Mouse (Mus musculus) hindlimb bud, embryonic 11.5 days (tissue): ENCODE data around the gene Helb.
"Not testable (repeated sequence)": the region's sequence is repeated elsewhere in the genome, so short reads cannot be mapped to it uniquely, and the experiment has no call there.

Experiments used
- DNase-seq: peaks from one replicate; pipeline ENCODE4 v3.0.0-alpha.2; 2012; ENCODE audit warnings: low read depth, low spot score; ENCODE audit errors: extremely low spot score

The Helb gene

GRCm38 (mm10) chr10:120112507-120113396 lies at the start of gene Helb:
Helb (minus strand) TSS chr10:120112987.
- peak; percentile 77 for DNase-seq

- no peak for DNase-seq
Measured at GRCm38 (mm10) chr10:120160533-120160932, 47.7 kb upstream of the Helb start.

DNA sequence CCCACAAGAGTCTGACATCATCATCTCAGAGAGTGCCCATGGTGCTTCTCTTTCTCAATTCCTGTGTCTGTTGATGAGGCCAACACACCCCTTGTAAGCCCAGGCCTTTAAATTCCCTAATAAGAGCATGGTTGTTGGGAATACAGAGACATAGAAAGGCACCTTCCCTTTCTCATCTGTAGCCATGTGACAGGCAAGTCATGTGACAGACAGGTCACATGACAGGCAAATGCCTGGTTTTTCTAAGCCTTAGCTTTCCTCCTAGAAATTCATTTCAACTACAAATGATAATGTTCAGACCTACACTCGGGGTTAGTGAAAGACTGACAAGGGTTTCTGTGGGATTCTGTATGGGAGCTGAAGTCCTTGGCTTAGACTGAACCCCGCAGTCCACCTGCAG lies 41.1 kb upstream of the Helb start:
- DNase-seq = no peak

DNA sequence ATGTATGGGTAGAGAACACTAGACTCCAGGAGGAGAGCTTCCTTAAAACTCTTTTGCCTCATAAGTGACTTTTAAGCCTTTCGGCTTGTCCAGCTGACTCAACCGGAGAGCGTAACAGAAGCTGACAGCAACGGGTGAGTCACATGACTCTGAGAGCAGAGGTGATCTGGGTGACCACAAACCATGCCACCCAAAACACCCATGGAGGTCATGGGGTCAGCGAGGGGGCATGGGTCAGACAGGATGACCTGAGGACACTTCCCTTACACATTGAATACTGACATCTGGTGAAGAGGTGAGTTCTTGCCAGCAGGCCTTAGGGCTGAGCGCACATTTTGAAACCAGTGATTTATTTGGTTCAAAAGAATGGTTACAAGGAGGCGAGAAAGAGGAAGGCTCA lies 38.9 kb upstream of the Helb start:
- DNase-seq = no peak

- no peak for DNase-seq
Measured at GRCm38 (mm10) chr10:120140916-120141516, 28.2 kb upstream of the Helb start.

DNA sequence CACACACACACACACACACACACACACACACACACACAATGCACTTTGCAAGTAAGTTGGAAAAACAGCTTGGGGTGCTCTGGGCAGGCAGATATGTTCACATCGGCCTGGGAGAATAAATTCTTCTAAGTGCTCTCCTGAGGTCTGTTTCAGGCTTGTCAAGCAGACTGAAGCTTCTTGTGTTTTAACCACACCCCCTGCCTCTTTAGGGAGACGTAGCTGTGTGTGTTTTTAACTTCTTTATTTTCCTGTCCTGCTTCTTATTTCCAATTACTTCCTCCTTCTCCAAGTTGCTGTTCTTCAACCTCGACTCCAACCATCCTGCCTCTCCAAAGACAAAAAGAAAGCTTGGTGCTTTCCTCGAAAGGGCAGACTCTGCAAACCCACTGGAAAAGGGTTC lies 27.4 kb upstream of the Helb start:
- no peak for DNase-seq

DNA sequence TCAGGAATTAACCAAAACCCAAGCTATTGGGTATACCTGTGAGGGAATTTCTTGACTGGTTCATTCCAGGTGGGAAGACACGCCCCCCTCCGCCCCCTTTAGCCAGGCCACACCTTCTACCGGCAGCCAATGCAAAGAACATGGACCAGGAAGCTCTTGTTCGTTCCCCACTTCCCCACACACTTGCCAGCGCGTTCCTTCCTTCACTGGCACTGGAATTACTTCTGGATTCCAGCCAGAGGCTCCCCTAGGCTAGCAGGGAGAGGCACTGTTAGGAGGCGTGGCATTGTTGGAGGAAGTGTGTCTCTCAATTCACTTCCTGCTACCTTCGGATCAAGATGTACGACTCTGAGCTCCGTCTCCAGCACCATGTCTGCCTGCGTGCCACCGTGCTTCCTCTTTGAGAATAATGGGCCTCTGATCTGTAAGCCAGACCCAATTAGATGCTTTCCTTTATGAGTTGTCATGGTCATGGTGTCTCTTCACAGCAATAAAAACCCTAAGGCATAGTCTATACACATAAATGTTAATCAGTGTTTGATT lies 23.3 kb upstream of the Helb start:
- DNase-seq = no peak

DNA sequence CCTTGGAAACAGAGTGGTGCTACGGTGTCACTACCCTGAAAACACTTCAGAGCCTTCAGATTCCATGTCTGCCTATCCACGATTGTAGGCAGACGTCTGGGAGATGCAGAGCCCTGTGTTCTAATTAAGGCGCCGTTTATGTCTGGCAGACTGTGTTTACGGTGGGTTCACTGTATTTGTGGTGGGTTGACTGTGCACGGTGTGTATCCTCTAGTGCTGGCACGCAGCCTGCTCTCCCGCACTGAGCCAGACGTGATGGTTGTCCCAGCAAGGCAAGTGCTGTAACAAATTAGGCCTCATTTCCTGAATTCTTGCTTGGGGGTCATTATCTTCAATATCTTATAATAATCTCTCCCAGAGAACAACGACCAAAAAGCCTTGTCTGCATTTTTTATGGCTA lies 20.9 kb upstream of the Helb start:
- no peak for DNase-seq

DNA sequence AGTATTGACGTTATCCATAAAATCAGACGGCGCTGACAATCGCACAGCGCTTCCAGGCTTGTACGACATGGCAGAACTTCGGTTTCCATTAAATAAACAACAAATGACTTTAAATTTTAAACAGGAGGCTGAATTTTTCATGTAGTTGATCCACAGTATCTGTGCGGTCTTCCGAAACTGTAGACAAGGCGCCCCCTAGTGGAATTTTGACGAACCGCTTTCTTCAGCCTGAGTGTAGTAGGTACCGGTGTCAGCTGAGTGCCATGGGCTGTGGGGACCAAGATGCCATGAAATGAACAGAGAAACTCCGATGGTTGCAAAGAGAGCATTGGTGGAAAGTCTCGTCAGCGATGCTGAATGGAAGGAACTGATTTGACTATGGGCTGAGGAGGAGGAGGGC lies 17.8 kb upstream of the Helb start:
- no peak for DNase-seq

GRCm38 (mm10) chr10:120128601-120129277 lies 16.0 kb upstream of the Helb start:
- no peak for DNase-seq

DNA sequence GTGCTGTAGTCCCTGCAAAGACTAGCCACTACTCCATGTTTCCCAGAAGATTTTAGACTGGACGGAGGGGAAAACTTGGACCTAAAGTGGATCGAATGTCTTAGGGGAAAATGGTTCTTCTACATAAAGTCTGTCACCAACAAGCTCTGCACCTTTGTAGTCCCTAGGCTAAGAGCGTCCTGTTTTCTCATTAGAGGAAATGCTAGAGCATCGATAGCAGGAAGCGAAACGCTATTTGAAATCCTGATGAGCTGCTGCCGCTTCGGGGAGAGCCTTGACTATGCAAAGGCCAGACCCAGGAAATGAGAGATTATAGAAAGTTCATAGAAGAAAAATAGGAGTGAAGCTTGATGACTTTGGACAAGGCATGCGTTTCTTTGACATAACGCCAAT lies 12.7 kb upstream of the Helb start:
- DNase-seq = no peak

GRCm38 (mm10) chr10:120124801-120125464 lies 12.1 kb upstream of the Helb start:
- DNase-seq = peak; percentile 67

DNA sequence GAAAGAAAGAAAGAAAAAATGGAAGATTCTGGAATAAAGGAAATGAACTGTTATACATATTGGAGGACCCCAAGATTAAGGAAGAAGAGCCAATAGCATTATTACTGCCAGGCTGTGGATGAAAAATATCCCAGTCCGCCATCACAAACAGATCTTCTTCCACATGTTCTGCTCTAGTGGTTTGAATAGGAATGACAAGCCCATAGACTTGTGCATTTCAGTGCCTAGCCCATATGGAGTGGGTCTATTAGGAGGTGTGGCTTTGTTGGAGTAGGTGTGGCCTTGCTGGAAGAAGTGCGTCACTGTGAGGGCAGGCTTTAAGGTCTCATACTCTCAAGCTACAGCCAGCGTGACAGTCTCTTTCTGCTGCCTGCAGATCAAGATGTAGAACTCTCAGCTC lies 10.9 kb upstream of the Helb start:
- DNase-seq = no peak

GRCm38 (mm10) chr10:120115249-120115648 lies 2.5 kb upstream of the Helb start:
- DNase-seq = no peak

- DNase-seq = no peak
Measured at GRCm38 (mm10) chr10:120114493-120114892, 1.7 kb upstream of the Helb start.

- DNase-seq = no peak
Measured at GRCm38 (mm10) chr10:120113980-120114379, 1.2 kb upstream of the Helb start.

GRCm38 (mm10) chr10:120113482-120113881 lies 695 bp upstream of the Helb start:
- not testable (repeated sequence) for DNase-seq

GRCm38 (mm10) chr10:120111691-120112319 lies 982 bp downstream of the Helb start:
- no peak for DNase-seq

- no peak for DNase-seq
Measured at GRCm38 (mm10) chr10:120100806-120101205, 12.0 kb downstream of the Helb start.

- DNase-seq = no peak
Measured at GRCm38 (mm10) chr10:120097564-120097963, 15.2 kb downstream of the Helb start.

GRCm38 (mm10) chr10:120095716-120096115 lies 17.1 kb downstream of the Helb start:
- no peak for DNase-seq
